In genomic region chr7:62046452-62046809, GRCm38 (mm10) we compare ENCODE assay signal across 17 mouse cellular contexts.
A peak's percentile ranks its signal among the peaks of the same experiment; 100 is the strongest.
DNase-seq lines count a peak whose midpoint lies in the region; ATAC-seq and TF ChIP-seq lines count a peak whose summit lies in the region.
"Had no signal": no experiment of that assay in that cellular context is flagged by ENCODE, and none has a peak within 500 bp of the region (broad histone marks: within the 10 kb centered on the region; RNA-seq: fewer than 3 reads in every experiment).

No protein-coding gene starts in this region.

- H3K9ac ChIP-seq in limb, embryonic 14.5 days (ENCODE audit: low read depth, low read length, severe bottlenecking): no peak overlapping the region
- no peak overlapping the region for H3K9ac ChIP-seq in forebrain, embryonic 15.5 days (replicated peaks)
- H3K9ac ChIP-seq in hindbrain, postnatal 0 days (replicated peaks; ENCODE audit: low read length): no peak overlapping the region
- H3K9ac ChIP-seq in neural tube, embryonic 13.5 days: no peak overlapping the region
- no peak overlapping the region for H3K9ac ChIP-seq in intestine, embryonic 16.5 days (ENCODE audit: low read depth, low read length)
- H3K9ac ChIP-seq: limb, embryonic 15.5 days; lung, embryonic 14.5 days had no signal

- no peak for TF ChIP-seq CTCF in hindbrain, postnatal 0 days (IDR thresholded peaks at IDR 0.05; ENCODE audit: low read depth)
- no peak for TF ChIP-seq CTCF in thymus, adult 2 months (IDR thresholded peaks at IDR 0.05; ENCODE audit: borderline replicate concordance, control insufficient read depth, extremely low read depth, insufficient read depth, low read length, poor library complexity)

- no peak overlapping the region for H3K27ac ChIP-seq in limb, embryonic 14.5 days (replicated peaks; ENCODE audit: low read depth, low read length)
- no peak overlapping the region for H3K27ac ChIP-seq in limb, embryonic 10.5 days
- peak overlapping the region; percentile 78 for H3K27ac ChIP-seq in forebrain, embryonic 15.5 days (replicated peaks)
- peak overlapping the region; percentile 48; the same call in 1 of the 2 replicates for H3K27ac ChIP-seq in hindbrain, postnatal 0 days
- H3K27ac ChIP-seq in neural tube, embryonic 13.5 days (replicated peaks): peak overlapping the region; percentile 82
- no peak overlapping the region for H3K27ac ChIP-seq in thymus, adult 2 months (ENCODE audit: control insufficient read depth, insufficient read depth, low read length)
- no peak overlapping the region for H3K27ac ChIP-seq in intestine, embryonic 16.5 days (ENCODE audit: low read length)
- H3K27ac ChIP-seq: heart, embryonic 10.5 days; limb, embryonic 15.5 days; macrophage had no signal

- no peaks in the 10 kb centered on the region for H3K36me3 ChIP-seq in limb, embryonic 14.5 days (ENCODE audit: control insufficient read depth, insufficient read depth, low read length)
- no peaks in the 10 kb centered on the region for H3K36me3 ChIP-seq in limb, embryonic 10.5 days
- no peaks in the 10 kb centered on the region for H3K36me3 ChIP-seq in forebrain, embryonic 15.5 days
- H3K36me3 ChIP-seq in hindbrain, postnatal 0 days (ENCODE audit: insufficient read depth, low read length): no peaks in the 10 kb centered on the region
- H3K36me3 ChIP-seq in neural tube, embryonic 13.5 days: no peaks in the 10 kb centered on the region
- H3K36me3 ChIP-seq in thymus, adult 2 months (ENCODE audit: control insufficient read depth, insufficient read depth, low read length): no peaks in the 10 kb centered on the region
- H3K36me3 ChIP-seq in intestine, embryonic 16.5 days (ENCODE audit: control insufficient read depth, insufficient read depth, low read length): no peaks in the 10 kb centered on the region
- H3K36me3 ChIP-seq: heart, embryonic 10.5 days; limb, embryonic 15.5 days had no signal

- peak; percentile 15; the same call in 1 of the 2 replicates for ATAC-seq in limb, embryonic 14.5 days (ENCODE audit: low FRiP score, low read depth)
- peak; percentile 84; the same call in 1 of the 2 replicates for ATAC-seq in forebrain, embryonic 15.5 days (replicated peaks)
- peak; percentile 84; the same call in 1 of the 2 replicates for ATAC-seq in hindbrain, postnatal 0 days
- ATAC-seq in neural tube, embryonic 13.5 days (ENCODE audit: low read depth): peak; percentile 85
- no peak for ATAC-seq in activated CD4-positive, CD25-positive, alpha-beta regulatory T cell, adult 4 months
- ATAC-seq in intestine, embryonic 16.5 days: no peak

- WGBS in limb, embryonic 14.5 days: 85% methylated on average over 2 of the region's 2 CpGs
- 80% methylated on average over 2 of the region's 2 CpGs for WGBS in limb, embryonic 10.5 days
- 52% methylated on average over 2 of the region's 2 CpGs for WGBS in forebrain, embryonic 15.5 days
- WGBS in hindbrain, postnatal 0 days: 58% methylated on average over 2 of the region's 2 CpGs
- WGBS in neural tube, embryonic 13.5 days: 56% methylated on average over 2 of the region's 2 CpGs
- WGBS in thymus, adult 2 months: 89% methylated on average over 2 of the region's 2 CpGs
- 72% methylated on average over 2 of the region's 2 CpGs for WGBS in intestine, embryonic 16.5 days

- no peak overlapping the region for H3K4me3 ChIP-seq in limb, embryonic 14.5 days (replicated peaks; ENCODE audit: low read length)
- no peak overlapping the region for H3K4me3 ChIP-seq in limb, embryonic 10.5 days
- H3K4me3 ChIP-seq in forebrain, embryonic 15.5 days: no peak overlapping the region
- H3K4me3 ChIP-seq in hindbrain, postnatal 0 days (ENCODE audit: low read length): no peak overlapping the region
- no peak overlapping the region for H3K4me3 ChIP-seq in neural tube, embryonic 13.5 days
- H3K4me3 ChIP-seq in thymus, adult 2 months (ENCODE audit: control insufficient read depth, insufficient read depth, low read length): no peak overlapping the region
- H3K4me3 ChIP-seq in intestine, embryonic 16.5 days (ENCODE audit: low read length): no peak overlapping the region
- H3K4me3 ChIP-seq: heart, embryonic 10.5 days; limb, embryonic 15.5 days had no signal

- DNase-seq in limb, embryonic 14.5 days (ENCODE audit: low spot score): no peak
- DNase-seq in limb, embryonic 10.5 days (ENCODE audit: low spot score): no peak
- DNase-seq in hindbrain, postnatal 0 days (ENCODE audit: low spot score): no peak
- DNase-seq in thymus, adult 2 months: no peak
- DNase-seq: adrenal gland, adult 2 months; heart, postnatal 36 days; kidney, adult 11 months; kidney, postnatal 25 days; thymus, adult 18-20 months had no signal

- H3K9me3 ChIP-seq in limb, embryonic 14.5 days (ENCODE audit: control insufficient read depth, low read length): no peaks in the 10 kb centered on the region
- H3K9me3 ChIP-seq in limb, embryonic 10.5 days (replicated peaks): no peaks in the 10 kb centered on the region
- H3K9me3 ChIP-seq in forebrain, embryonic 15.5 days: no peaks in the 10 kb centered on the region
- H3K9me3 ChIP-seq in hindbrain, postnatal 0 days (ENCODE audit: low read length): no peaks in the 10 kb centered on the region
- H3K9me3 ChIP-seq in neural tube, embryonic 13.5 days: no peaks in the 10 kb centered on the region; the same call in 1 of the 2 replicates
- no peaks in the 10 kb centered on the region for H3K9me3 ChIP-seq in intestine, embryonic 16.5 days (ENCODE audit: control insufficient read depth, low read length)
- H3K9me3 ChIP-seq: heart, embryonic 10.5 days; limb, embryonic 15.5 days had no signal

- H3K4me1 ChIP-seq in limb, embryonic 14.5 days (ENCODE audit: control insufficient read depth, insufficient read depth, low read length): no peaks in the 10 kb centered on the region
- no peaks in the 10 kb centered on the region for H3K4me1 ChIP-seq in limb, embryonic 10.5 days
- peaks cover 3% of the 10 kb centered on the region; the same call in 1 of the 2 replicates for H3K4me1 ChIP-seq in forebrain, embryonic 15.5 days
- H3K4me1 ChIP-seq in hindbrain, postnatal 0 days (ENCODE audit: insufficient read depth, low read length): no peaks in the 10 kb centered on the region
- H3K4me1 ChIP-seq in neural tube, embryonic 13.5 days (replicated peaks): no peaks in the 10 kb centered on the region
- no peaks in the 10 kb centered on the region for H3K4me1 ChIP-seq in thymus, adult 2 months (replicated peaks; ENCODE audit: control insufficient read depth, insufficient read depth, low read length)
- no peaks in the 10 kb centered on the region for H3K4me1 ChIP-seq in intestine, embryonic 16.5 days (ENCODE audit: control insufficient read depth, insufficient read depth, low read length)
- H3K4me1 ChIP-seq: heart, embryonic 10.5 days; limb, embryonic 15.5 days had no signal

- no peaks in the 10 kb centered on the region for H3K27me3 ChIP-seq in limb, embryonic 14.5 days (ENCODE audit: control insufficient read depth, insufficient read depth, low read length)
- H3K27me3 ChIP-seq in limb, embryonic 10.5 days (ENCODE audit: low read depth, poor library complexity, severe bottlenecking): no peaks in the 10 kb centered on the region
- no peaks in the 10 kb centered on the region for H3K27me3 ChIP-seq in forebrain, embryonic 15.5 days
- H3K27me3 ChIP-seq in hindbrain, postnatal 0 days (ENCODE audit: insufficient read depth, low read length): no peaks in the 10 kb centered on the region
- no peaks in the 10 kb centered on the region for H3K27me3 ChIP-seq in neural tube, embryonic 13.5 days
- H3K27me3 ChIP-seq in thymus, adult 2 months (ENCODE audit: control insufficient read depth, insufficient read depth, low read length): no peaks in the 10 kb centered on the region
- H3K27me3 ChIP-seq in intestine, embryonic 16.5 days (replicated peaks; ENCODE audit: control insufficient read depth, insufficient read depth, low read length): no peaks in the 10 kb centered on the region
- H3K27me3 ChIP-seq: limb, embryonic 15.5 days had no signal

- no peak for TF ChIP-seq POLR2A in limb, embryonic 14.5 days (IDR thresholded peaks at IDR 0.05; ENCODE audit: borderline replicate concordance, extremely low read depth, insufficient read depth, insufficient read length)
- TF ChIP-seq POLR2A in thymus, adult 2 months (IDR thresholded peaks at IDR 0.05; ENCODE audit: control insufficient read depth, extremely low read depth, insufficient read depth, low read length, poor library complexity): no peak

- no peak overlapping the region for H3K4me2 ChIP-seq in limb, embryonic 14.5 days (replicated peaks; ENCODE audit: low read depth, low read length, severe bottlenecking)
- no peak overlapping the region for H3K4me2 ChIP-seq in forebrain, embryonic 15.5 days (replicated peaks)
- 0 out of 2 replicates have a peak overlapping the region, but pooled peaks have one; percentile 10 for H3K4me2 ChIP-seq in hindbrain, postnatal 0 days (ENCODE audit: low read depth, low read length)
- H3K4me2 ChIP-seq in neural tube, embryonic 13.5 days: peak overlapping the region; percentile 20; the same call in 1 of the 2 replicates
- no peak overlapping the region for H3K4me2 ChIP-seq in intestine, embryonic 16.5 days (ENCODE audit: low read depth, low read length)
- H3K4me2 ChIP-seq: limb, embryonic 15.5 days; lung, embryonic 14.5 days had no signal

Comparison
In these comparisons a context has a peak if more than half of its experiments do, and no peak if none do; other contexts are left out.
1. ATAC-seq: peak in limb, embryonic 14.5 days (single experiment), forebrain, embryonic 15.5 days (single experiment), hindbrain, postnatal 0 days (single experiment) and neural tube, embryonic 13.5 days (single experiment); none in activated CD4-positive, CD25-positive, alpha-beta regulatory T cell, adult 4 months (single experiment) and intestine, embryonic 16.5 days (single experiment).
2. H3K27ac ChIP-seq: peak in forebrain, embryonic 15.5 days (single experiment), hindbrain, postnatal 0 days (single experiment) and neural tube, embryonic 13.5 days (single experiment); none in limb, embryonic 14.5 days (single experiment), limb, embryonic 10.5 days (single experiment), thymus, adult 2 months (single experiment) and intestine, embryonic 16.5 days (single experiment).
3. H3K4me2 ChIP-seq: peak in hindbrain, postnatal 0 days (single experiment) and neural tube, embryonic 13.5 days (single experiment); none in limb, embryonic 14.5 days (single experiment), forebrain, embryonic 15.5 days (single experiment) and intestine, embryonic 16.5 days (single experiment).